Mouse (Mus musculus): ENCODE measurements at regions not wholly inside any gene's neighbourhood (a gene's known extent, or its start where the extent isn't known, plus 50 kb on each side); places are given as distances from the start of the nearest gene placed in this dataset.

- in situ Hi-C loops (cut with MboI; ENCODE audit: low sequenced_read_pairs in 2 of 2, unreplicated experiment in 2 of 2) = no loop called here
- TF ChIP-seq ZNF384 (IDR thresholded peaks at IDR 0.05; ENCODE audit: low read depth, low read length) (no peak), HCFC1 (IDR thresholded peaks at IDR 0.05; ENCODE audit: borderline replicate concordance, insufficient read depth, low read length) (no peak), MAFK (IDR thresholded peaks at IDR 0.05; ENCODE audit: insufficient read depth, low read depth, low read length) (no peak), ZC3H11A (IDR thresholded peaks at IDR 0.05; ENCODE audit: borderline replicate concordance, low read depth, low read length) (no peak), CHD2 (IDR thresholded peaks at IDR 0.05; ENCODE audit: low read depth, low read length) (no peak)
- Histone ChIP-seq H3K9ac (ENCODE audit: insufficient read depth, low read depth, low read length, poor library complexity, severe bottlenecking) (no peak overlapping the region), H3K27ac (ENCODE audit: insufficient read depth, low read depth, low read length, poor library complexity, severe bottlenecking) (no peak overlapping the region), H3K9me3 (ENCODE audit: control insufficient read depth, insufficient read depth, low read depth, low read length) (no peaks in the 10 kb centered on the region), H3K4me1 (ENCODE audit: control insufficient read depth in 2 of 2, insufficient read depth in 2 of 2, low read length in 2 of 2, poor library complexity in 1 of 2) (no peaks in the 10 kb centered on the region), H3K36me3 (ENCODE audit: control insufficient read depth, insufficient read depth, low read length, poor library complexity, severe bottlenecking) (no peaks in the 10 kb centered on the region), H3K4me3 (ENCODE audit: insufficient read depth in 1 of 2, low read depth in 1 of 2, low read length in 2 of 2, poor library complexity in 1 of 2, severe bottlenecking in 1 of 2) (no peak overlapping the region)
- no peak for DNase-seq (ENCODE audit: low read depth, low spot score)
Observed at GRCm38 (mm10) chr3:21545156-21545893, 531.1 kb upstream of the Tbl1xr1 start.

GRCm38 (mm10) chr3:21546411-21546810, 530.0 kb upstream of the Tbl1xr1 start:
- H3K27ac ChIP-seq (ENCODE audit: insufficient read depth, low read depth, low read length, poor library complexity, severe bottlenecking) = no peak overlapping the region

DNA sequence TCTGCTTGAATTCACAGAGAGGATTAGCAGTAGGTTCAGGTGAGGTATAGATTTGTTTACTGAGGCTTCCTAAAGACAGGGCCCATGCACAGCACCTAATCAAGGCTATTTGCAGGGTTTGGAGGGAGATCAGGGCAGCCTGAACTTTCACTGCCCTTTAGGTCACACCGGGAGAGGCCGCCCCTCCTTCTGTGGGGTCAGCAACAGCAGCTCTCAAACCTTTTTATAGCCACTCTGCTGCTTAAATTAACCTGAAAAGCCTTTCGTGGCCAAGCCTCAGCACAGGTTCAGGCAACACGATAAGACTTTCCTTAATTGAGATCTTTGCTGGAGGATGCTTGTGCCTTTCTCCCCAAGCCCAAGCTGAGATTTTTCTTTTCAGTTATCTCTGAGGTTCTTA, 526.8 kb upstream of the Tbl1xr1 start:
- Histone ChIP-seq H3K9ac (ENCODE audit: insufficient read depth, low read depth, low read length, poor library complexity, severe bottlenecking) (no peak overlapping the region), H3K36me3 (ENCODE audit: control insufficient read depth, insufficient read depth, low read length, poor library complexity, severe bottlenecking) (no peaks in the 10 kb centered on the region), H3K27ac (ENCODE audit: insufficient read depth, low read depth, low read length, poor library complexity, severe bottlenecking) (no peak overlapping the region), H3K4me3 (ENCODE audit: insufficient read depth in 1 of 2, low read depth in 1 of 2, low read length in 2 of 2, poor library complexity in 1 of 2, severe bottlenecking in 1 of 2) (no peak overlapping the region), H3K4me1 (ENCODE audit: control insufficient read depth in 2 of 2, insufficient read depth in 2 of 2, low read length in 2 of 2, poor library complexity in 1 of 2) (no peaks in the 10 kb centered on the region), H3K9me3 (ENCODE audit: control insufficient read depth, insufficient read depth, low read depth, low read length) (no peaks in the 10 kb centered on the region)
- TF ChIP-seq ZNF384 (IDR thresholded peaks at IDR 0.05; ENCODE audit: low read depth, low read length) (no peak), CHD2 (IDR thresholded peaks at IDR 0.05; ENCODE audit: low read depth, low read length) (no peak), ZC3H11A (IDR thresholded peaks at IDR 0.05; ENCODE audit: borderline replicate concordance, low read depth, low read length) (no peak), HCFC1 (IDR thresholded peaks at IDR 0.05; ENCODE audit: borderline replicate concordance, insufficient read depth, low read length) (no peak), MAFK (IDR thresholded peaks at IDR 0.05; ENCODE audit: insufficient read depth, low read depth, low read length) (no peak)
- no peak for DNase-seq (ENCODE audit: low read depth, low spot score)
- in situ Hi-C loops (cut with MboI; ENCODE audit: low sequenced_read_pairs in 2 of 2, unreplicated experiment in 2 of 2) = no loop called here

More at GRCm38 (mm10) chr3:21546411-21546810, 530.0 kb upstream of the Tbl1xr1 start:
- in situ Hi-C loops (cut with MboI; ENCODE audit: low sequenced_read_pairs in 2 of 2, unreplicated experiment in 2 of 2) = no loop called here
- Histone ChIP-seq H3K36me3 (ENCODE audit: control insufficient read depth, insufficient read depth, low read length, poor library complexity, severe bottlenecking) (no peaks in the 10 kb centered on the region), H3K9ac (ENCODE audit: insufficient read depth, low read depth, low read length, poor library complexity, severe bottlenecking) (no peak overlapping the region), H3K9me3 (ENCODE audit: control insufficient read depth, insufficient read depth, low read depth, low read length) (no peaks in the 10 kb centered on the region), H3K4me3 (ENCODE audit: insufficient read depth in 1 of 2, low read depth in 1 of 2, low read length in 2 of 2, poor library complexity in 1 of 2, severe bottlenecking in 1 of 2) (no peak overlapping the region), H3K4me1 (ENCODE audit: control insufficient read depth in 2 of 2, insufficient read depth in 2 of 2, low read length in 2 of 2, poor library complexity in 1 of 2) (no peaks in the 10 kb centered on the region)
- no peak for TF ChIP-seq CHD2 (IDR thresholded peaks at IDR 0.05; ENCODE audit: low read depth, low read length)
- TF ChIP-seq ZC3H11A (IDR thresholded peaks at IDR 0.05; ENCODE audit: borderline replicate concordance, low read depth, low read length) = no peak
- no peak for TF ChIP-seq MAFK (IDR thresholded peaks at IDR 0.05; ENCODE audit: insufficient read depth, low read depth, low read length)
- TF ChIP-seq ZNF384 (IDR thresholded peaks at IDR 0.05; ENCODE audit: low read depth, low read length) = no peak
- no peak for TF ChIP-seq HCFC1 (IDR thresholded peaks at IDR 0.05; ENCODE audit: borderline replicate concordance, insufficient read depth, low read length)
- DNase-seq (ENCODE audit: low read depth, low spot score) = no peak

GRCm38 (mm10) chr3:21553159-21553758, 523.2 kb upstream of the Tbl1xr1 start:
- no peaks in the 10 kb centered on the region for H3K9me3 ChIP-seq (ENCODE audit: control insufficient read depth, insufficient read depth, low read depth, low read length)
- TF ChIP-seq CHD2 (IDR thresholded peaks at IDR 0.05; ENCODE audit: low read depth, low read length) (no peak), HCFC1 (IDR thresholded peaks at IDR 0.05; ENCODE audit: borderline replicate concordance, insufficient read depth, low read length) (no peak), ZNF384 (IDR thresholded peaks at IDR 0.05; ENCODE audit: low read depth, low read length) (no peak), ZC3H11A (IDR thresholded peaks at IDR 0.05; ENCODE audit: borderline replicate concordance, low read depth, low read length) (no peak), MAFK (IDR thresholded peaks at IDR 0.05; ENCODE audit: insufficient read depth, low read depth, low read length) (no peak)
- H3K4me3 ChIP-seq (ENCODE audit: insufficient read depth in 1 of 2, low read depth in 1 of 2, low read length in 2 of 2, poor library complexity in 1 of 2, severe bottlenecking in 1 of 2) = no peak overlapping the region
- H3K4me1 ChIP-seq (ENCODE audit: control insufficient read depth in 2 of 2, insufficient read depth in 2 of 2, low read length in 2 of 2, poor library complexity in 1 of 2) = no peaks in the 10 kb centered on the region
- no peaks in the 10 kb centered on the region for H3K36me3 ChIP-seq (ENCODE audit: control insufficient read depth, insufficient read depth, low read length, poor library complexity, severe bottlenecking)
- in situ Hi-C loops (cut with MboI; ENCODE audit: low sequenced_read_pairs in 2 of 2, unreplicated experiment in 2 of 2) = no loop called here
- H3K9ac ChIP-seq (ENCODE audit: insufficient read depth, low read depth, low read length, poor library complexity, severe bottlenecking) = no peak overlapping the region
- no peak overlapping the region for H3K27ac ChIP-seq (ENCODE audit: insufficient read depth, low read depth, low read length, poor library complexity, severe bottlenecking)
- no peak for DNase-seq (ENCODE audit: low read depth, low spot score)

Measured in ES-E14 (cell line).